Mouse (Mus musculus) hindbrain, embryonic 12.5 days (tissue): ENCODE measurements around the gene Sh3bgr. TPM values are rescaled to one million over a fixed set of nuclear protein-coding genes. Genes with fewer than 3 reads are reported as not detected.

ENCODE experiments used
- ATAC-seq: fragments of 200-750 bp; cut with Nextera tagmentation; 2 replicates; pipeline ENCODE4 v1.8.0; 2017; ENCODE audit warnings: moderate TSS enrichment; ENCODE audit not compliant: low FRiP score
- H3K27ac ChIP-seq: fragments of 300-500 bp; sonication (generic); 2 replicates; pipeline ENCODE4 v1.5.1; 2016; ENCODE audit warnings: mild to moderate bottlenecking
- H3K27me3 ChIP-seq: fragments of 300-500 bp; sonication (generic); 2 replicates; pipeline ENCODE4 v1.6.1; 2016; ENCODE audit warnings: mild to moderate bottlenecking
- H3K36me3 ChIP-seq: fragments of 300-500 bp; sonication (generic); 2 replicates; pipeline ENCODE4 v1.6.1; 2016; ENCODE audit warnings: mild to moderate bottlenecking
- H3K4me1 ChIP-seq: fragments of 300-500 bp; sonication (generic); 2 replicates; pipeline ENCODE4 v1.6.1; 2016
- H3K4me2 ChIP-seq: fragments of 300-500 bp; sonication (generic); replicated peaks from 2 replicates; pipeline ENCODE4 v1.6.1; 2016; ENCODE audit warnings: mild to moderate bottlenecking
- H3K4me3 ChIP-seq: fragments of 300-500 bp; sonication (generic); 2 replicates; pipeline ENCODE4 v1.5.1; 2016; ENCODE audit warnings: mild to moderate bottlenecking
- H3K9ac ChIP-seq: fragments of 300-500 bp; sonication (generic); 2 replicates; pipeline ENCODE4 v1.6.1; 2016; ENCODE audit warnings: mild to moderate bottlenecking, moderate library complexity
- H3K9me3 ChIP-seq: fragments of 300-500 bp; sonication (generic); replicated peaks from 2 replicates; pipeline ENCODE4 v1.6.1; 2016; ENCODE audit warnings: mild to moderate bottlenecking
- WGBS: fragments of 180-500 bp; shearing (Covaris S2); methylation state at CpG from one replicate; pipeline ENCODE4 v1.1.7; 2016; 5-methylcytosine and 5-hydroxymethylcytosine counted together
- polyA plus RNA-seq: library from polyadenylated mRNA; unstranded; fragments of >200 nt; fragmentation: Nextera tagmentation; extraction: Ambion mirVana; gene quantifications from 2 replicates; pipeline ENCODE4 v1.2.1, GENCODE M21; 2016

Gene Sh3bgr
- 3.0 and 3.2 TPM in 2 replicates for polyA plus RNA-seq

- no peaks in the 10 kb centered on the region for H3K36me3 ChIP-seq
- 8% methylated on average over 20 of the region's 20 CpGs for WGBS
- peak within 1 kb of the TSS; percentile 23 for H3K4me3 ChIP-seq
- H3K9ac ChIP-seq, result peak within 1 kb of the TSS; percentile 47; the same call in 1 of the 2 replicates
- H3K9me3 ChIP-seq, result no peaks in the 10 kb centered on the region
- H3K4me1 ChIP-seq, result peaks cover 11% of the 10 kb centered on the region
- H3K27ac ChIP-seq, result no peak within 1 kb of the TSS
- peaks cover 3% of the 10 kb centered on the region; the same call in 1 of the 2 replicates for H3K27me3 ChIP-seq
- ATAC-seq, result peak; percentile 73
- peak within 1 kb of the TSS; percentile 53 for H3K4me2 ChIP-seq
Observed at GRCm38 (mm10) chr16:96199913-96200701, at the start of gene Sh3bgr. Gene Sh3bgr, plus strand, starts transcription at chr16:96200450.

GRCm38 (mm10) chr16:96150995-96151394, 49.3 kb upstream of the Sh3bgr start:
- no peak for ATAC-seq
- H3K9me3 ChIP-seq, result no peaks in the 10 kb centered on the region
- H3K4me3 ChIP-seq, result no peak overlapping the region
- peaks cover 12% of the 10 kb centered on the region for H3K4me1 ChIP-seq
- no peak overlapping the region for H3K27ac ChIP-seq
- no peak overlapping the region for H3K4me2 ChIP-seq
- H3K9ac ChIP-seq, result no peak overlapping the region
- 74% methylated on average over 4 of the region's 4 CpGs for WGBS
- H3K36me3 ChIP-seq, result peaks cover 24% of the 10 kb centered on the region
- H3K27me3 ChIP-seq, result no peaks in the 10 kb centered on the region

DNA sequence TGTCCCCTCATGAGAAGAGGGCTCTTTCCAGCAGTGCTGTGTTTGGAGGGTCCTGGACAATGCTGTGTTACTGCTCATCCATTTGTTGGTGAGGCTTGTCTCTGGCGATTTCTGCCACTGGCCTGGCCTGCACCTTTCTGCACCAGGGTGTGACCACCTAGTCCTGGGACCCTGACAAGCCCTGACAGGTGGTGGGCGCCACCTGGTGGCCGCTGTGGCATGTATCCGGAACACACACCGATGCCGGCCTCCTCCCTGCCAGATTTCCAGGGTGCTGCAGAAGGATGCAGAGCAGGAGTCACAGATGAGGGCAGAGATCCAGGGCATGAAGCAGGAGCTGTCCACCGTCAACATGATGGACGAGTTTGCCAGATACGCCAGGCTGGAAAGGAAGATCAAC, 48.7 kb upstream of the Sh3bgr start:
- H3K27me3 ChIP-seq, result no peaks in the 10 kb centered on the region
- 25% methylated on average over 9 of the region's 9 CpGs for WGBS
- ATAC-seq, result peak; percentile 26; the same call in 1 of the 2 replicates
- H3K9ac ChIP-seq, result no peak overlapping the region
- no peak overlapping the region for H3K27ac ChIP-seq
- no peak overlapping the region for H3K4me3 ChIP-seq
- H3K4me1 ChIP-seq, result peaks cover 7% of the 10 kb centered on the region
- peaks cover 26% of the 10 kb centered on the region for H3K36me3 ChIP-seq
- no peaks in the 10 kb centered on the region for H3K9me3 ChIP-seq
- H3K4me2 ChIP-seq, result no peak overlapping the region

- H3K9ac ChIP-seq, result no peak overlapping the region
- H3K36me3 ChIP-seq, result peaks cover 37% of the 10 kb centered on the region
- peaks cover 16% of the 10 kb centered on the region for H3K4me1 ChIP-seq
- H3K27ac ChIP-seq, result no peak overlapping the region
- WGBS, result 94% methylated on average over 2 of the region's 2 CpGs
- H3K27me3 ChIP-seq, result no peaks in the 10 kb centered on the region
- no peak overlapping the region for H3K4me2 ChIP-seq
- H3K4me3 ChIP-seq, result no peak overlapping the region
- ATAC-seq, result no peak
- no peaks in the 10 kb centered on the region for H3K9me3 ChIP-seq
Observed at GRCm38 (mm10) chr16:96154476-96154875, 45.8 kb upstream of the Sh3bgr start.

- 92% methylated on average over 8 of the region's 8 CpGs for WGBS
- H3K4me1 ChIP-seq, result peaks cover 22% of the 10 kb centered on the region
- no peak for ATAC-seq
Observed at GRCm38 (mm10) chr16:96156019-96156418, 44.2 kb upstream of the Sh3bgr start.

GRCm38 (mm10) chr16:96157171-96157570, 43.1 kb upstream of the Sh3bgr start:
- no peak for ATAC-seq
- H3K9me3 ChIP-seq, result no peaks in the 10 kb centered on the region
- no peak overlapping the region for H3K27ac ChIP-seq
- no peak overlapping the region for H3K4me3 ChIP-seq
- H3K4me1 ChIP-seq, result peaks cover 18% of the 10 kb centered on the region
- no peaks in the 10 kb centered on the region for H3K27me3 ChIP-seq
- 90% methylated on average over 11 of the region's 11 CpGs for WGBS
- H3K9ac ChIP-seq, result no peak overlapping the region
- H3K4me2 ChIP-seq, result no peak overlapping the region
- H3K36me3 ChIP-seq, result peaks cover 37% of the 10 kb centered on the region

More at GRCm38 (mm10) chr16:96156019-96156418, 44.2 kb upstream of the Sh3bgr start:
- Histone ChIP-seq H3K27me3 (no peaks in the 10 kb centered on the region), H3K9me3 (no peaks in the 10 kb centered on the region), H3K4me3 (no peak overlapping the region), H3K4me2 (no peak overlapping the region), H3K27ac (no peak overlapping the region), H3K36me3 (peaks cover 37% of the 10 kb centered on the region), H3K9ac (no peak overlapping the region)

DNA sequence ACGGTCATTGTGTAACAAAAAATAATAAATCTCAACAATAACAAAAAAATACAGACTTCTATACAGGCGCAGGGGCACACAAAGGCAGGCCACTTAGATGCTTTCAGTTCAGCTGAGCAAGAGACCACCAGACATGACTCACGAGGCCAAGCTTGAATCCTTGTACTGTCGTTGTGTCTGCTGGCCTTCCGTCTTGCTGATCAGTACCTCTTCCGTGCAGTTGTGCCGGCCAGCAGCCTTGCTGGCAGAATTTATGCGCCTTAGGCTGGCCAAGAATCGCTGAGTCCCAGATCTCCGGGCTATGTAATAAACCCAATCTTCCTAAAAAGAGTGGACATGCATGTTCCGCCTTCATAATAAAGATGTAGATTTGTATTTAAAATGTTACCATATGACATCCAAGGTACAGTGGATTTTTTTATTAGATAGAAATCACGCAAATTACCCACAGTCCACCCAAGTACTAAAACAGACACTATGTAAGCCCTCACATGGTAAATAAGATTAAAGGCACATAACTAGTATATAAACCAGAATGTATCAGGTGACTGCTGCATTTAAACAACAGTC, 41.7 kb upstream of the Sh3bgr start:
- ATAC-seq, result 0 out of 2 replicates have a peak, but pooled peaks have one; percentile 24
- Histone ChIP-seq H3K4me1 (peaks cover 18% of the 10 kb centered on the region), H3K27me3 (no peaks in the 10 kb centered on the region), H3K4me2 (peak overlapping the region; percentile 99), H3K36me3 (peaks cover 24% of the 10 kb centered on the region), H3K4me3 (peak overlapping the region; percentile 56), H3K9me3 (no peaks in the 10 kb centered on the region), H3K9ac (peak overlapping the region; percentile 84), H3K27ac (no peak overlapping the region)
- WGBS, result 66% methylated on average over 12 of the region's 12 CpGs

GRCm38 (mm10) chr16:96159091-96159731, 41.0 kb upstream of the Sh3bgr start:
- Histone ChIP-seq H3K9me3 (no peaks in the 10 kb centered on the region), H3K4me2 (peak overlapping the region; percentile 99), H3K9ac (peak overlapping the region; percentile 84), H3K4me3 (peak overlapping the region; percentile 56), H3K27me3 (no peaks in the 10 kb centered on the region), H3K27ac (peak overlapping the region; percentile 81), H3K36me3 (peaks cover 18% of the 10 kb centered on the region), H3K4me1 (peaks cover 18% of the 10 kb centered on the region)
- ATAC-seq, result peak; percentile 90
- under 1% methylated on average over 58 of the region's 67 CpGs for WGBS

GRCm38 (mm10) chr16:96159794-96160346, 40.4 kb upstream of the Sh3bgr start:
- Histone ChIP-seq H3K27me3 (no peaks in the 10 kb centered on the region), H3K4me3 (peak overlapping the region; percentile 56; the same call in 1 of the 2 replicates), H3K9me3 (no peaks in the 10 kb centered on the region), H3K27ac (peak overlapping the region; percentile 81), H3K4me2 (peak overlapping the region; percentile 99), H3K36me3 (peaks cover 17% of the 10 kb centered on the region), H3K4me1 (peaks cover 18% of the 10 kb centered on the region), H3K9ac (peak overlapping the region; percentile 84)
- 86% methylated on average over 20 of the region's 20 CpGs for WGBS
- no peak for ATAC-seq

DNA sequence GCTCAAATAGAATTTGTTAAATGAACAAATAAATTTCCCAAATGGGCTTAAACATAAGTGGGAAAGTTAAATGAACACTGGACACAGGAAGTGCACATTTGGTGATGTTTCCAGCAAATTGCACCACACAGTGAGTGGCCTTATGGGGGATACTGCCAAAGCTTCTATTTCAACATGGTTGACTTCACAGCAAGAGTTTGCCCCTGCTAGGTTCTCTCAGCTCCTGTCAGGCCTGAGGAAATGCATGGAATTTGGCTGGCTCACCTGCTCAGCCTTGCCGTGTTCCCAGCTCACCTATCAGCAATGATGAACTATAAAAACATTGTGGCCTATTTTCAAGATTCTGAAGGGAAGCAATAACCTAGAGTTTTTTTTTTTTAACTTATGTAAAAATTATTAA, 39.3 kb upstream of the Sh3bgr start:
- ATAC-seq, result no peak
- 93% methylated on average over 1 of the region's 1 CpGs for WGBS
- H3K4me2 ChIP-seq, result no peak overlapping the region

GRCm38 (mm10) chr16:96161336-96161735, 38.9 kb upstream of the Sh3bgr start:
- no peak overlapping the region for H3K4me3 ChIP-seq
- 0 out of 2 replicates have a peak, but pooled peaks cover 11% of the 10 kb centered on the region for H3K36me3 ChIP-seq
- no peak overlapping the region for H3K27ac ChIP-seq
- no peaks in the 10 kb centered on the region for H3K27me3 ChIP-seq
- H3K4me1 ChIP-seq, result peaks cover 18% of the 10 kb centered on the region
- H3K9ac ChIP-seq, result no peak overlapping the region
- no peak for ATAC-seq
- no peaks in the 10 kb centered on the region for H3K9me3 ChIP-seq
- no peak overlapping the region for H3K4me2 ChIP-seq
- 92% methylated on average over 4 of the region's 4 CpGs for WGBS

More for the DNA sequence above, 39.3 kb upstream of the Sh3bgr start:
- Histone ChIP-seq H3K4me3 (no peak overlapping the region), H3K4me1 (peaks cover 18% of the 10 kb centered on the region), H3K9ac (no peak overlapping the region), H3K36me3 (peaks cover 13% of the 10 kb centered on the region; the same call in 1 of the 2 replicates), H3K27ac (no peak overlapping the region), H3K27me3 (no peaks in the 10 kb centered on the region), H3K9me3 (no peaks in the 10 kb centered on the region)

DNA sequence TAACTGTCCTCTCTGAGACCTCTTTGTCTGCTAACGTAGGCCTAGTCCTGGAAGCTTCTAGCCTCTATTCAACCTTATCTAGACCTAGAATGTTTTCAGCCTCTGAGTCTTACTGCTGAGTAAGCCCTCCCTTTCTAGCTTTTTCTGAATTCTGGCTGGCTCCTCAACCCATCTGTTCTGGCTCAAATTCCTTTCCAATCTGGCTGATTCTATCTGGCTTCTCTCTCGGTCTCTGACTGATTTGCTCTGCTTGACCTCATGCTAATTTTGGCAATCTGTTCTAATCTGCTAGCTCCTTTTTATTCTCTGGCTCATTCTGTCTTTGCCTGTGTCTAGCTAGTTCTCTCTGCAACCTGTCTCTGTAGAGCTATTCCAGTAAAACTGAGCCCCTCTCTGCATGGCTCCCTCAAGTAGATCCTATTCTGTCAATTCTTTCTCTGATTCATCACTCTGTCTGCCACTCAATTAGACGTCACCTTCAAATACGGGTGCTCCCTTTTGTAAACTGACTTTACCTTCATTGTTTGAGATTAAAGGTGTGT, 34.5 kb upstream of the Sh3bgr start:
- Histone ChIP-seq H3K27me3 (no peaks in the 10 kb centered on the region), H3K4me2 (no peak overlapping the region), H3K9ac (no peak overlapping the region), H3K9me3 (no peaks in the 10 kb centered on the region), H3K36me3 (no peaks in the 10 kb centered on the region), H3K27ac (no peak overlapping the region), H3K4me1 (no peaks in the 10 kb centered on the region), H3K4me3 (no peak overlapping the region)
- no peak for ATAC-seq
- WGBS, result 80% methylated on average over 4 of the region's 4 CpGs
